Mouse (Mus musculus): Measurements from ENCODE around the gene Resp18. TPM values are rescaled to one million over a fixed set of nuclear protein-coding genes. Genes with fewer than 3 reads are reported as not detected.
A peak's percentile ranks its signal among the peaks of the same experiment; 100 is the strongest.

Gene Resp18
- polyA plus RNA-seq (2015; fragmentation: Nextera tagmentation; extraction: Ambion mirVana) = not detected in 2 replicates

DNA sequence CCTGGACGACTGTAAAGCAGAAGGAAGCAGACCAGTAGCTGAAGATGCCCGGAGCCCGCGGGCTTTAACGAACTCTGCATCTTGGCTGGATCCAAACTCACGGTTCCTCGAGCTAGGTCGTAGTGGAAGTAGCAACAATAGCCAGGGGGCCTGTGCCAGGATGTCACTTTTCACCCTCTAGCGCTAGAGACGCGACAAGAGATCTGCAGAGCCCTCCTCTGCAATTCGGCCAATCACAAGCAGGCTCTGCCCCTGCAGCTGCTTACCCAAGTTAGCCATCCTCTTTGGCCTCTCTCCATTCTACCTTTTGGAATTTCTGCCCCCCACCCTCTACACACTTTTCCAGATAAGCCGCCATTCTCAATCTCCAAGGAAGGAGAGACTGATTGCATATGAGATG, at the start of gene Resp18:
Gene Resp18 (minus strand): TSS at position 188 of the 400 bp plus-strand sequence.
- no peaks in the 10 kb centered on the region for H3K36me3 ChIP-seq (replicated peaks; ENCODE audit: insufficient read depth, low read length)
- WGBS (ENCODE audit: insufficient replicate concordance) = 5% methylated on average over 13 of the region's 13 CpGs
- H3K4me2 ChIP-seq (ENCODE audit: low read depth, low read length) = no peak within 1 kb of the TSS
- H3K27me3 ChIP-seq (ENCODE audit: insufficient read depth, low read length) = peaks cover 4% of the 10 kb centered on the region; the same call in 1 of the 2 replicates
- no peaks in the 10 kb centered on the region for H3K9me3 ChIP-seq (ENCODE audit: low read length)
- no peak for TF ChIP-seq EP300 (IDR thresholded peaks at IDR 0.05; ENCODE audit: low read depth)
- no peak for TF ChIP-seq CTCF (IDR thresholded peaks at IDR 0.05; ENCODE audit: low read depth)
- no peak within 1 kb of the TSS for H3K27ac ChIP-seq (ENCODE audit: low read depth)
- no peaks in the 10 kb centered on the region for H3K4me1 ChIP-seq (ENCODE audit: insufficient read depth)
- ATAC-seq (no peak), DNase-seq (no peak)
- no peak within 1 kb of the TSS for H3K9ac ChIP-seq (replicated peaks)
- no peak within 1 kb of the TSS for H3K4me3 ChIP-seq (ENCODE audit: low read depth, low read length)

DNA sequence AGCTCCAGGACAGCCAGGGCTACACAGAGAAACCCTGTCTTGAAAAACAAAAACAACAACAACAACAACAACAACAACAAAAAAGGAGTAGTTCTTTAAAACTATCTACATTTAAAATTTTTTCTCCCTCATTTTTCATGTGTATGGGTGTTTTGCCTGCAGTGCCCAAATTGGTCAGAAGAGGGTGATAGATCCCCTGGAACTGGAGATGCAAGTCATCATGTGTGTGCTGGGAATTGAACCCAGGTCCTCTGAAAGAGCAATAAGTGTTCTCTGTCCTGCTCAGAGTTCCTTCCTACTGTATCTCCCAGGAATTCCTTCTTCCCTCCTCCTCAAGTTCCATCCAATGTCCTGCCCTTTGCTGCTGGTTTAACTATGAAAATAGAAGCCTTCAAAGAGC, 49.2 kb upstream of the Resp18 start:
- no peak for ATAC-seq
- H3K9me3 ChIP-seq (ENCODE audit: low read length) = no peaks in the 10 kb centered on the region
- no peaks in the 10 kb centered on the region for H3K36me3 ChIP-seq (replicated peaks; ENCODE audit: insufficient read depth, low read length)
- no peak overlapping the region for H3K9ac ChIP-seq (replicated peaks)
- no peak overlapping the region for H3K4me2 ChIP-seq (ENCODE audit: low read depth, low read length)
- H3K4me3 ChIP-seq (ENCODE audit: low read depth, low read length) = no peak overlapping the region
- no peaks in the 10 kb centered on the region for H3K4me1 ChIP-seq (ENCODE audit: insufficient read depth)
- no peaks in the 10 kb centered on the region for H3K27me3 ChIP-seq (ENCODE audit: insufficient read depth, low read length)
- TF ChIP-seq CTCF (IDR thresholded peaks at IDR 0.05; ENCODE audit: low read depth) (0 out of 2 replicates have a peak, but pooled peaks have one; percentile 3), EP300 (IDR thresholded peaks at IDR 0.05; ENCODE audit: low read depth) (no peak)
- DNase-seq = no peak
- H3K27ac ChIP-seq (ENCODE audit: low read depth) = no peak overlapping the region

DNA sequence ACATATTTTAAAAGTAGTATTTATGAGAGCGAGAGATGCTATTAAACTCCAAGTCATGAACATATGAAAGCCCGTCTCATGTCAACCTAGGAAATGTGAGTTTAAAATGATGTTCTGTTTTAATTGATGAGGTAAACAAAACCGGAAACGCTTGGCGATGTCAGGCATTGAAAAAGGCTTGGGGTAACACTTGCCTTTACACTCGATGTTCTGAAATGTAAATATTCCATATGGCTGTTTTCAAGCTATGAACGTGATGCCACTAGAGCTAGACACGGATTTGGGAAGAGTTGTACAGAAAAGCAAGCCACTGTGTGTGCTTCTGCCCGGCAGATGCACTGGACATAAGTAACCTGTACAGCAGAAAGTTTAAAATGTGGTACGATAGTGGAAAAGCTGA, 41.0 kb upstream of the Resp18 start:
- Histone ChIP-seq H3K9ac (replicated peaks) (no peak overlapping the region), H3K4me3 (ENCODE audit: low read depth, low read length) (no peak overlapping the region), H3K27ac (ENCODE audit: low read depth) (no peak overlapping the region), H3K9me3 (ENCODE audit: low read length) (no peaks in the 10 kb centered on the region), H3K4me1 (ENCODE audit: insufficient read depth) (peaks cover 12% of the 10 kb centered on the region; the same call in 1 of the 2 replicates), H3K36me3 (replicated peaks; ENCODE audit: insufficient read depth, low read length) (0 out of 2 replicates have a peak, but pooled peaks cover 2% of the 10 kb centered on the region), H3K27me3 (ENCODE audit: insufficient read depth, low read length) (no peaks in the 10 kb centered on the region), H3K4me2 (ENCODE audit: low read depth, low read length) (no peak overlapping the region)
- WGBS (ENCODE audit: insufficient replicate concordance) = 83% methylated on average over 10 of the region's 10 CpGs
- DNase-seq (no peak), ATAC-seq (no peak)
- no peak for TF ChIP-seq CTCF (IDR thresholded peaks at IDR 0.05; ENCODE audit: low read depth)
- no peak for TF ChIP-seq EP300 (IDR thresholded peaks at IDR 0.05; ENCODE audit: low read depth)

DNA sequence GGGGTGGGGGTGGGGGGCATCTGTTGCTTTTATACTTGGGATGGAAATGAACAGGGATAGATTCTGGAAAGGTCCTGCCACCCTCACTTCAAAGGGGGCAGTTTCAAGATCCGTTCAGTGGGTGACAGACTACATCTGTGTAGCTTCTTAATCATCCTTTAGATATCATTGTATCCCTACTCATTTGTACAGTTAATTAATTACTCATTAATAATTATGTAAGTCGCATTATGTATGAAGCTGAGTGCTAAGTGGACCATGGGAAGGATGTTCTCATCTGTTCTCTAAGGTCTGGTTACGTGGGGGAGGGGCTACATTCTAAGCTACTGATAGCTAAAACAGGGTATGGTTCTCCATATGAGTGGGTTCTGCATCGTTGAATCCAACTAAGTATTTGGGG, 40.5 kb upstream of the Resp18 start:
- DNase-seq (peak; percentile 7), ATAC-seq (no peak)
- Histone ChIP-seq H3K4me1 (ENCODE audit: insufficient read depth) (peaks cover 12% of the 10 kb centered on the region; the same call in 1 of the 2 replicates), H3K36me3 (replicated peaks; ENCODE audit: insufficient read depth, low read length) (0 out of 2 replicates have a peak, but pooled peaks cover 4% of the 10 kb centered on the region), H3K27me3 (ENCODE audit: insufficient read depth, low read length) (no peaks in the 10 kb centered on the region), H3K4me2 (ENCODE audit: low read depth, low read length) (no peak overlapping the region), H3K27ac (ENCODE audit: low read depth) (no peak overlapping the region), H3K9me3 (ENCODE audit: low read length) (no peaks in the 10 kb centered on the region), H3K9ac (replicated peaks) (no peak overlapping the region), H3K4me3 (ENCODE audit: low read depth, low read length) (no peak overlapping the region)
- WGBS (ENCODE audit: insufficient replicate concordance) = 79% methylated on average over 4 of the region's 4 CpGs
- TF ChIP-seq EP300 (IDR thresholded peaks at IDR 0.05; ENCODE audit: low read depth) (no peak), CTCF (IDR thresholded peaks at IDR 0.05; ENCODE audit: low read depth) (no peak)

DNA sequence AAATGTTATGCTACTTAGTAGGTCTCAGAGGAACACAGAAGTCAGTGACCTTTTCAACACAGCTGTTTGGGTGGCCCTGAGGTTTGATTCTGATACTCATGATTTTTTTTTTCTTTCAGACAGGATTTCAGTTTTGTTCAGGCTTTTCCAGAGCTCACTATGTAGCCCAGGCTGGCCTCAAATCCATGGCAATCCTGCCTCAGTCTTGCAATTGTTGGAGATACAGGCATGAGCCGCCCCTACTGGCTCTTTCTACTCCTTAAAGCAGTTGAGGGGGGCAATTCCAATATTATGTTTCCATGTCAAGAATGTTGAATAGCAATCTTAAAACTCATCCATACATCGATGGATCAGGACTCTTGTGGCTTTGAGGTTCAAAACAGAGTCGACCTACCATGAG, 40.1 kb upstream of the Resp18 start:
- Histone ChIP-seq H3K9me3 (ENCODE audit: low read length) (no peaks in the 10 kb centered on the region), H3K9ac (replicated peaks) (peak overlapping the region; percentile 8; the same call in 1 of the 2 replicates), H3K4me1 (ENCODE audit: insufficient read depth) (peaks cover 12% of the 10 kb centered on the region; the same call in 1 of the 2 replicates), H3K27me3 (ENCODE audit: insufficient read depth, low read length) (no peaks in the 10 kb centered on the region), H3K4me3 (ENCODE audit: low read depth, low read length) (peak overlapping the region; percentile 66), H3K36me3 (replicated peaks; ENCODE audit: insufficient read depth, low read length) (0 out of 2 replicates have a peak, but pooled peaks cover 4% of the 10 kb centered on the region), H3K4me2 (ENCODE audit: low read depth, low read length) (peak overlapping the region; percentile 88), H3K27ac (ENCODE audit: low read depth) (peak overlapping the region; percentile 44; the same call in 1 of the 2 replicates)
- ATAC-seq = no peak
- 60% methylated on average over 3 of the region's 3 CpGs for WGBS (ENCODE audit: insufficient replicate concordance)
- TF ChIP-seq EP300 (IDR thresholded peaks at IDR 0.05; ENCODE audit: low read depth) = no peak
- TF ChIP-seq CTCF (IDR thresholded peaks at IDR 0.05; ENCODE audit: low read depth) = no peak
- DNase-seq = peak; percentile 11

DNA sequence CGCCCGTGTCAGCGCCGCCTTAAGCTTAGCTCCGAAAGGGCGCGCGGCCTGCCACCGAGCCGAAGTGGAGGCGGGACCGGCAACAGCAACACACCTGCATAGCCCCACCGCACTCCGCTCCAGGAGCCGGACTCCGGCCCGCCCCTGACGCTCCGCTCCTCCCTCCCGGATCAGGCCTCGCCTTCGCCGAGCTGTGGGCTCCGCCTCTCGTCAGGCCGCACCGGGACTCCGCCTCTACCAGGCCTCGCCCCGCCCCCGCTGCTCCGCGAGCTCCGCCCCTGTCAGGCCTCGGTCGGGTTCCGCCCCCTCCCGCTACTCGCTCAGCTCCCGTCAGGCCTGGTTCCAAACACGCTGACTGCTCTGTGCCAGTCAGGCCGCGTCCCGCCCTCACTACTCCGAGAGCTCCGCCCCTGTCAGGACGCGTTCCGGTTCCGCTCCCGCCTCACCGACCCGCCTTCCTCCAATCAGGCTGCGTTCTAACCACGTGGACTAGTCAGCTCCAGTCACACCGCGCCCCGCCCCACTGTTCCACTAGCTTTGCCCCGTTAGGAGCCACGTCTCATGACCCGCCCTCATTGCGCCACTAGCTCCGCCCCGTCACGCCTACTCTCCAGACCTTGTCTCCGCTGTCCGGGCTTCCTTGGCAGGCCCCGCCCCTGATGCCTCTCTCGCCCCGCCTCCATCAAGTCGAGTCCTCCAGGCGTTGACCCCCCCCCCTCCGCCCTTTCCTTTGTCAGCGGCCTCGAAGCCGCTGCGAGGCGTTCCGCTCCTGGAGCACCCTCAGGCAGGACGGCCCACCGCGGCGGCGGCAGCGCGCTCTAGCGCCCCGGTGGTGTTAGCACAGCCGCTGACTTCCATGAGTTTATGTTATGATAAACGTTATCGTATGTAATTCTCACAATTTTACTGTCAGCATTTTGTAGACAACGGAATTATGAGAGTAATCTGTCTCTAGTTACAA, 39.3 kb upstream of the Resp18 start, which contains the start of gene Dnpep:
Gene Dnpep (minus strand): TSS at position 750 of the 961 bp plus-strand sequence.
- no peaks in the 10 kb centered on the region for H3K9me3 ChIP-seq (ENCODE audit: low read length)
- ATAC-seq = peak; percentile 93
- 0 out of 2 replicates have a peak, but pooled peaks cover 10% of the 10 kb centered on the region for H3K36me3 ChIP-seq (replicated peaks; ENCODE audit: insufficient read depth, low read length)
- peak within 1 kb of the TSS; percentile 88 for H3K4me2 ChIP-seq (ENCODE audit: low read depth, low read length)
- peak within 1 kb of the TSS; percentile 66 for H3K4me3 ChIP-seq (ENCODE audit: low read depth, low read length)
- H3K27me3 ChIP-seq (ENCODE audit: insufficient read depth, low read length) = no peaks in the 10 kb centered on the region
- TF ChIP-seq CTCF (IDR thresholded peaks at IDR 0.05; ENCODE audit: low read depth) (peak; percentile 86), EP300 (IDR thresholded peaks at IDR 0.05; ENCODE audit: low read depth) (peak; percentile 24; the same call in 1 of the 2 replicates)
- H3K4me1 ChIP-seq (ENCODE audit: insufficient read depth) = peaks cover 12% of the 10 kb centered on the region; the same call in 1 of the 2 replicates
- WGBS (ENCODE audit: insufficient replicate concordance) = 1% methylated on average over 81 of the region's 92 CpGs
- peak within 1 kb of the TSS; percentile 91 for H3K27ac ChIP-seq (ENCODE audit: low read depth)
- H3K9ac ChIP-seq (replicated peaks) = peak within 1 kb of the TSS; percentile 53
- peak; percentile 100 for DNase-seq

Measured in liver, postnatal 0 days (tissue).